Comparison of ENCODE assay signal across 11 mouse cellular contexts in the genomic region with DNA sequence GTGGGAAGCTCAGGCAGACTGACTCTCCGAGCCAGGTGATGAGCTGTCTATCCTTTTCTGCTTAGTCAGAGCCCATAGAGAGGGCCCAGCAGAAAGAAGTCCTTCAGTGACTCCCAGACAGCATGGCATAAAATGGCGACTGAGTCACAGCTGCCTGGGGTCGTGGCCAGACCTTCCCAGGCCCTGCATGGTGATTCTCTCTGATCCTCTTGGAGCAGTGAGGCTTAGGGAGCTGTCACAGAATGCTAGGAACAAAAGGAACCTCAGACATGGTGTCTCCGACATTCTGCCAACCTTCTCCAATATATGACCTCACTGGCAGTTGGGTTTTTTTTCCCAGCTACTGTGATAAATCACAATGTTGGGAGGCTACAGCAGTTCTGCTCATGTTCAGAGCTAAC. TPM values are rescaled to one million over a fixed set of nuclear protein-coding genes. Genes with fewer than 3 reads are reported as not detected.
DNase-seq lines count a peak whose midpoint lies in the region; ATAC-seq and TF ChIP-seq lines count a peak whose summit lies in the region.
"Had no signal": no experiment of that assay in that cellular context is flagged by ENCODE, and none has a peak within 500 bp of the region (broad histone marks: within the 10 kb centered on the region; RNA-seq: fewer than 3 reads in every experiment).

No protein-coding gene starts in this region.

- H3K4me3 ChIP-seq in forebrain, embryonic 10.5 days: no peak overlapping the region
- H3K4me3 ChIP-seq in forebrain, embryonic 15.5 days: no peak overlapping the region
- peak overlapping the region; percentile 22 for H3K4me3 ChIP-seq in kidney, adult 2 months (ENCODE audit: insufficient read depth, low read depth, low read length)
- H3K4me3 ChIP-seq in kidney, embryonic 15.5 days (replicated peaks): no peak overlapping the region
- no peak overlapping the region for H3K4me3 ChIP-seq in limb, embryonic 13.5 days

- no peaks in the 10 kb centered on the region for H3K9me3 ChIP-seq in forebrain, embryonic 10.5 days
- H3K9me3 ChIP-seq in forebrain, embryonic 15.5 days: no peaks in the 10 kb centered on the region
- no peaks in the 10 kb centered on the region for H3K9me3 ChIP-seq in kidney, embryonic 15.5 days (replicated peaks)
- no peaks in the 10 kb centered on the region for H3K9me3 ChIP-seq in limb, embryonic 13.5 days

- H3K9ac ChIP-seq in forebrain, embryonic 15.5 days (replicated peaks): no peak overlapping the region
- no peak overlapping the region for H3K9ac ChIP-seq in kidney, embryonic 15.5 days
- no peak overlapping the region for H3K9ac ChIP-seq in limb, embryonic 13.5 days
- H3K9ac ChIP-seq: forebrain, postnatal 0 days; liver, postnatal 0 days had no signal

- no peak overlapping the region for H3K4me2 ChIP-seq in forebrain, embryonic 15.5 days (replicated peaks)
- H3K4me2 ChIP-seq in kidney, embryonic 15.5 days: no peak overlapping the region
- no peak overlapping the region for H3K4me2 ChIP-seq in limb, embryonic 13.5 days (replicated peaks)

- peak overlapping the region; percentile 60; the same call in 1 of the 2 replicates for H3K27ac ChIP-seq in forebrain, embryonic 10.5 days
- no peak overlapping the region for H3K27ac ChIP-seq in forebrain, embryonic 15.5 days (replicated peaks)
- peak overlapping the region; percentile 80 for H3K27ac ChIP-seq in kidney, adult 2 months (ENCODE audit: insufficient read depth, low read depth, low read length)
- no peak overlapping the region for H3K27ac ChIP-seq in kidney, embryonic 15.5 days
- H3K27ac ChIP-seq in limb, embryonic 13.5 days: peak overlapping the region; percentile 52; the same call in 1 of the 2 replicates

- no peak for ATAC-seq in forebrain, embryonic 15.5 days (replicated peaks)
- no peak for ATAC-seq in kidney, embryonic 15.5 days (replicated peaks; ENCODE audit: low FRiP score)
- ATAC-seq in limb, embryonic 13.5 days (ENCODE audit: low FRiP score, low read depth): no peak
- ATAC-seq: forebrain, postnatal 0 days; liver, postnatal 0 days had no signal

- H3K27me3 ChIP-seq in forebrain, embryonic 10.5 days (ENCODE audit: poor library complexity, severe bottlenecking): no peaks in the 10 kb centered on the region; the same call in 1 of the 2 replicates
- no peaks in the 10 kb centered on the region for H3K27me3 ChIP-seq in forebrain, embryonic 15.5 days
- H3K27me3 ChIP-seq in kidney, adult 2 months (replicated peaks; ENCODE audit: control insufficient read depth, insufficient read depth, low read length): no peaks in the 10 kb centered on the region
- H3K27me3 ChIP-seq in kidney, embryonic 15.5 days: no peaks in the 10 kb centered on the region
- H3K27me3 ChIP-seq in limb, embryonic 13.5 days: no peaks in the 10 kb centered on the region

- TF ChIP-seq CTCF in kidney, adult 2 months (conservative IDR thresholded peaks at IDR 0.05; ENCODE audit: insufficient read depth, insufficient read length, low read depth, low read length): no peak

- 84% methylated on average over 4 of the region's 4 CpGs for WGBS in forebrain, embryonic 10.5 days
- WGBS in forebrain, embryonic 15.5 days: 93% methylated on average over 4 of the region's 4 CpGs
- 66% methylated on average over 4 of the region's 4 CpGs for WGBS in kidney, adult 2 months
- WGBS in kidney, embryonic 15.5 days: 65% methylated on average over 4 of the region's 4 CpGs
- WGBS in limb, embryonic 13.5 days: 70% methylated on average over 4 of the region's 4 CpGs

- DNase-seq in forebrain, embryonic 10.5 days (ENCODE audit: extremely low spot score, low spot score): peak; percentile 12
- DNase-seq in kidney, adult 2 months: peak; percentile 29
- DNase-seq in Muller cell, postnatal 12 days (ENCODE audit: inconsistent ontology term): peak; percentile 52
- DNase-seq in right cerebral cortex, adult 18-20 months: no peak
- no peak for DNase-seq in cerebellum, adult 18-20 months
- DNase-seq: forebrain, postnatal 0 days; liver, postnatal 0 days; thymus, adult 2 months had no signal

- no peak for TF ChIP-seq POLR2A in kidney, adult 2 months (IDR thresholded peaks at IDR 0.05; ENCODE audit: low read depth, low read length)

- no peaks in the 10 kb centered on the region for H3K36me3 ChIP-seq in forebrain, embryonic 10.5 days (replicated peaks)
- H3K36me3 ChIP-seq in forebrain, embryonic 15.5 days: no peaks in the 10 kb centered on the region
- no peaks in the 10 kb centered on the region for H3K36me3 ChIP-seq in kidney, adult 2 months (ENCODE audit: control insufficient read depth, insufficient read depth, low read length)
- H3K36me3 ChIP-seq in kidney, embryonic 15.5 days: no peaks in the 10 kb centered on the region
- H3K36me3 ChIP-seq in limb, embryonic 13.5 days: no peaks in the 10 kb centered on the region

- H3K4me1 ChIP-seq in forebrain, embryonic 10.5 days: peaks cover 29% of the 10 kb centered on the region
- H3K4me1 ChIP-seq in forebrain, embryonic 15.5 days: peaks cover 9% of the 10 kb centered on the region; the same call in 1 of the 2 replicates
- peaks cover 20% of the 10 kb centered on the region for H3K4me1 ChIP-seq in kidney, adult 2 months (ENCODE audit: control insufficient read depth, insufficient read depth, low read length)
- H3K4me1 ChIP-seq in kidney, embryonic 15.5 days: peaks cover 26% of the 10 kb centered on the region
- H3K4me1 ChIP-seq in limb, embryonic 13.5 days: peaks cover 28% of the 10 kb centered on the region

RNA-seq across cellular contexts. Expression of a gene that starts 30.9 kb away (rescaled TPM):
- 99.3 and 107 TPM in 2 replicates for polyA plus RNA-seq in forebrain, embryonic 10.5 days (2016; fragmentation: Nextera tagmentation; extraction: Ambion mirVana)
- 81.5 and 87.6 TPM in 2 replicates for polyA plus RNA-seq in forebrain, embryonic 15.5 days (2015; fragmentation: Nextera tagmentation; extraction: Ambion mirVana)
- polyA plus RNA-seq in kidney, adult 2 months (2012; rRNA removed): 20.8 and 25.6 TPM in 2 replicates
- polyA plus RNA-seq in kidney, embryonic 15.5 days (2015; fragmentation: Nextera tagmentation; extraction: Ambion mirVana): 99.6 and 101 TPM in 2 replicates
- 118 and 120 TPM in 2 replicates for polyA plus RNA-seq in limb, embryonic 13.5 days (2015; fragmentation: Nextera tagmentation; extraction: Ambion mirVana)

Comparison
In these comparisons a context has a peak if more than half of its experiments do, and no peak if none do; other contexts are left out.
1. H3K27ac ChIP-seq: peak in forebrain, embryonic 10.5 days (single experiment), kidney, adult 2 months (single experiment) and limb, embryonic 13.5 days (single experiment); none in forebrain, embryonic 15.5 days (single experiment) and kidney, embryonic 15.5 days (single experiment).
2. DNase-seq: peak in forebrain, embryonic 10.5 days (single experiment), kidney, adult 2 months (single experiment) and Muller cell, postnatal 12 days (single experiment); none in right cerebral cortex, adult 18-20 months (single experiment) and cerebellum, adult 18-20 months (0 of 2).